Mouse (Mus musculus) intestine, embryonic 14.5 days (tissue): ENCODE measurements around the gene Eno2. TPM values are rescaled to one million over a fixed set of nuclear protein-coding genes. Genes with fewer than 3 reads are reported as not detected.
A peak's percentile ranks its signal among the peaks of the same experiment; 100 is the strongest.

Experiments
- ATAC-seq: fragments of 200-750 bp; cut with Nextera tagmentation; replicated peaks from 2 replicates; pipeline ENCODE4 v1.8.0; 2017; ENCODE audit warnings: low read depth, moderate number of reproducible peaks, moderate TSS enrichment, moderate library complexity; ENCODE audit not compliant: low FRiP score, low TSS enrichment
- DNase-seq: peaks from one replicate; pipeline ENCODE4 v3.0.0-alpha.2; 2018; ENCODE audit warnings: low spot score
- H3K27ac ChIP-seq: fragments of 300-500 bp; sonication (generic); 2 replicates; pipeline ENCODE4 v1.5.1; 2014; ENCODE audit warnings: low read depth, mild to moderate bottlenecking, control low read depth
- H3K27me3 ChIP-seq: fragments of 300-500 bp; sonication (generic); replicated peaks from 2 replicates; pipeline ENCODE4 v1.6.1; 2014; ENCODE audit warnings: low read length, control low read depth; ENCODE audit not compliant: control insufficient read depth, insufficient read depth
- H3K36me3 ChIP-seq: fragments of 300-500 bp; sonication (generic); 2 replicates; pipeline ENCODE4 v1.6.1; 2014; ENCODE audit warnings: low read length, control low read depth; ENCODE audit not compliant: control insufficient read depth, insufficient read depth
- H3K4me1 ChIP-seq: fragments of 300-500 bp; sonication (generic); replicated peaks from 2 replicates; pipeline ENCODE4 v1.6.1; 2014; ENCODE audit warnings: low read length, control low read depth, mixed read lengths; ENCODE audit not compliant: control insufficient read depth, insufficient read depth
- H3K4me2 ChIP-seq: fragments of 300-500 bp; sonication (generic); 2 replicates; pipeline ENCODE4 v1.6.1; 2014; ENCODE audit warnings: low read length
- H3K4me3 ChIP-seq: fragments of 300-500 bp; sonication (generic); 2 replicates; pipeline ENCODE4 v1.5.1; 2014; ENCODE audit warnings: low read depth, low read length, control low read depth, mixed read lengths
- H3K9ac ChIP-seq: fragments of 300-500 bp; sonication (generic); 2 replicates; pipeline ENCODE4 v1.6.1; 2014; ENCODE audit warnings: mild to moderate bottlenecking, low read length
- H3K9me3 ChIP-seq: fragments of 300-500 bp; sonication (generic); 2 replicates; pipeline ENCODE4 v1.6.1; 2016; ENCODE audit warnings: low read length, control low read depth; ENCODE audit not compliant: control insufficient read depth
- WGBS: fragments of 180-500 bp; shearing (Covaris S2); extraction: QIAGEN DNeasy Blood & Tissue Kit; methylation state at CpG from one replicate; pipeline ENCODE4 v1.1.7; 2014; 5-methylcytosine and 5-hydroxymethylcytosine counted together
- polyA plus RNA-seq: library from polyadenylated mRNA; unstranded; fragments of >200 nt; fragmentation: Nextera tagmentation; extraction: Ambion mirVana; gene quantifications from 2 replicates; pipeline ENCODE4 v1.2.1, GENCODE M21; 2014

Eno2 gene
- polyA plus RNA-seq, 1 experiment from 2014 or later: 8.0 TPM

- Histone ChIP-seq H3K36me3 (no peaks in the 10 kb centered on the region), H3K4me3 (no peak overlapping the region), H3K4me1 (peaks cover 14% of the 10 kb centered on the region; the same call in 1 of the 2 replicates), H3K4me2 (no peak overlapping the region), H3K9ac (no peak overlapping the region), H3K9me3 (no peaks in the 10 kb centered on the region), H3K27ac (no peak overlapping the region), H3K27me3 (0 out of 2 replicates have a peak, but pooled peaks cover 10% of the 10 kb centered on the region)
- DNase-seq: no peak
- no peak for ATAC-seq
- WGBS: 87% methylated on average over 7 of the region's 7 CpGs
Measured at GRCm38 (mm10) chr6:124780917-124781316, 11.4 kb upstream of the Eno2 start.

DNA sequence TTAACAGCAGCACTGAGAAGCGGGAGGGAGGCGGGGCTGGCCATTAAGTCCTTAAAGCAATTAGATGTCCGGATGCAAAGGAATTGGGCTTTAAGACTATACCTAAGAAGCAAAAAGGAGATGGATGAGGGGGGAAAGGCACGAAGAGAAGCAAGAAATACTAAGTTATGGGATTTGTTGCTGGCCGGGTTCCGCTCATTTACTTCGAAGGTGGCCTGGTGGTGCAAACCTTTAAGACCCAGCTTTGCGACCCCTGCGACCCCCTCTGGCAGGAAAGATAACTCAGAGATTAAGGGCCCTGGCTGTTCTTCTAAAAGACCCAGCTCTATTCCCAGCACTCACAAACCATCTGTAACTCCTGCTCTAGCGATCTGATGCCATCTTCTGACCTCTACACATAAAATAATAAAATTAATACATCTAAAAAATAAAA lies 10.5 kb upstream of the Eno2 start:
- Histone ChIP-seq H3K36me3 (no peaks in the 10 kb centered on the region), H3K9me3 (no peaks in the 10 kb centered on the region), H3K4me3 (peak overlapping the region; percentile 40), H3K4me1 (peaks cover 14% of the 10 kb centered on the region; the same call in 1 of the 2 replicates), H3K9ac (peak overlapping the region; percentile 29; the same call in 1 of the 2 replicates), H3K27me3 (0 out of 2 replicates have a peak, but pooled peaks cover 10% of the 10 kb centered on the region), H3K27ac (no peak overlapping the region), H3K4me2 (peak overlapping the region; percentile 73)
- WGBS: 5% methylated on average over 10 of the region's 10 CpGs
- ATAC-seq: no peak; the same call in 1 of the 2 replicates
- DNase-seq: no peak

DNA sequence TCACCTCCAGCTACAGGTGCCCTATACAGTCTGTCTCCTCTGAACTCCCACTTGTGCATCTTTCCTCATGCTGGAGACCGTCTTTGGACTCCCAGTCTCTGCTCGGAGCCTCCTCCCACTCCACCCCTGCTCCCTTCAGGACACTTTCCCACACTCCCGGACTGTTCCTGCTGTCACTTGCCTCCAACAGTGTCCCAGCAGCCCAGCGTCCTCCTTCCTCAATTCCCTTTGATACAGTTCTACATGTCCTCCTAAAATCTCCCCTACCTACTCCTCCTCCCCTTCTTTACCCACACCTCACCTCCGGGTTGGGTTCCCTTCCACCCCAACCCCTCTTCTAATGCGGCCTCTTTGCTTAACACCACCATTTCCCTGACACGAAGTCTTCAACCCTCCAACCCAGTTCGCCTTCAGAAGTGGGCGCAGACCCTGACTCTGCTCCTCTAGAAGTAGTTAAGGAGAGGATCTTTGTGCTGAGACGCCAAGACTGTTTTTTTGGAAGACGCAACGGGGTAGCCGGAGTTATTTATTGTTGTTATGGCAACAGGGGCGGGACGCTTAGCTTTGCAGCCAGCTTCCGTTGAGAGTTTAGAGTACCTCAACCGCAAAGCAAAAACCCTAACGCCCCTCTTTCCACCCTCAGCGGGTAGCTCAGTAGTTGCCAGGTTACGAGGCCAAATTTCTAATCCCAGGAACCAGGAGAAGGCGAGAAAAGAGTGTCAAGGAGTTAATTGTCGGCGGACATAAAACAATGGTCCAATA lies 9.9 kb upstream of the Eno2 start, which contains the start of gene Lrrc23:
Gene Lrrc23 (minus strand): TSS at position 506 of the 762 bp plus-strand sequence.
- H3K4me1 ChIP-seq: peaks cover 14% of the 10 kb centered on the region; the same call in 1 of the 2 replicates
- DNase-seq (peak; percentile 78), ATAC-seq (peak; percentile 34; the same call in 1 of the 2 replicates)
- no peaks in the 10 kb centered on the region for H3K36me3 ChIP-seq
- H3K27me3 ChIP-seq: 0 out of 2 replicates have a peak, but pooled peaks cover 10% of the 10 kb centered on the region
- 3% methylated on average over 23 of the region's 23 CpGs for WGBS
- H3K4me3 ChIP-seq: peak within 1 kb of the TSS; percentile 40
- peak within 1 kb of the TSS; percentile 29; the same call in 1 of the 2 replicates for H3K9ac ChIP-seq
- H3K9me3 ChIP-seq: no peaks in the 10 kb centered on the region
- H3K27ac ChIP-seq: no peak within 1 kb of the TSS
- peak within 1 kb of the TSS; percentile 73 for H3K4me2 ChIP-seq

GRCm38 (mm10) chr6:124770511-124770910 lies 1.0 kb upstream of the Eno2 start:
- ATAC-seq (no peak), DNase-seq (no peak)
- 0 out of 2 replicates have a peak, but pooled peaks cover 3% of the 10 kb centered on the region for H3K27me3 ChIP-seq
- H3K4me3 ChIP-seq: no peak overlapping the region
- no peaks in the 10 kb centered on the region for H3K36me3 ChIP-seq
- no peak overlapping the region for H3K4me2 ChIP-seq
- H3K9me3 ChIP-seq: no peaks in the 10 kb centered on the region
- H3K9ac ChIP-seq: no peak overlapping the region
- peaks cover 8% of the 10 kb centered on the region for H3K4me1 ChIP-seq
- no peak overlapping the region for H3K27ac ChIP-seq
- WGBS: 86% methylated on average over 15 of the region's 15 CpGs

GRCm38 (mm10) chr6:124770013-124770412 lies 540 bp upstream of the Eno2 start:
- Histone ChIP-seq H3K27ac (no peak overlapping the region), H3K36me3 (no peaks in the 10 kb centered on the region), H3K4me1 (peaks cover 8% of the 10 kb centered on the region), H3K9ac (peak overlapping the region; percentile 47), H3K27me3 (0 out of 2 replicates have a peak, but pooled peaks cover 3% of the 10 kb centered on the region), H3K4me3 (peak overlapping the region; percentile 49; the same call in 1 of the 2 replicates), H3K4me2 (peak overlapping the region; percentile 95), H3K9me3 (no peaks in the 10 kb centered on the region)
- 58% methylated on average over 7 of the region's 7 CpGs for WGBS
- DNase-seq (no peak), ATAC-seq (no peak)

GRCm38 (mm10) chr6:124768704-124769044 lies 799 bp downstream of the Eno2 start:
- no peak overlapping the region for H3K27ac ChIP-seq
- 0 out of 2 replicates have a peak, but pooled peaks have one; percentile 3 for ATAC-seq
- no peaks in the 10 kb centered on the region for H3K9me3 ChIP-seq
- 6% methylated on average over 9 of the region's 9 CpGs for WGBS
- H3K36me3 ChIP-seq: no peaks in the 10 kb centered on the region
- H3K9ac ChIP-seq: peak overlapping the region; percentile 47
- 0 out of 2 replicates have a peak, but pooled peaks cover 3% of the 10 kb centered on the region for H3K27me3 ChIP-seq
- peak overlapping the region; percentile 95 for H3K4me2 ChIP-seq
- peaks cover 8% of the 10 kb centered on the region for H3K4me1 ChIP-seq
- H3K4me3 ChIP-seq: peak overlapping the region; percentile 49
- no peak for DNase-seq

GRCm38 (mm10) chr6:124767920-124768703 lies 1.4 kb downstream of the Eno2 start:
- peak overlapping the region; percentile 49; the same call in 1 of the 2 replicates for H3K4me3 ChIP-seq
- peaks cover 8% of the 10 kb centered on the region for H3K4me1 ChIP-seq
- 30% methylated on average over 19 of the region's 19 CpGs for WGBS
- H3K9me3 ChIP-seq: no peaks in the 10 kb centered on the region
- DNase-seq (no peak), ATAC-seq (0 out of 2 replicates have a peak, but pooled peaks have one; percentile 9)
- 0 out of 2 replicates have a peak, but pooled peaks cover 3% of the 10 kb centered on the region for H3K27me3 ChIP-seq
- H3K27ac ChIP-seq: no peak overlapping the region
- no peak overlapping the region; the same call in 1 of the 2 replicates for H3K9ac ChIP-seq
- H3K4me2 ChIP-seq: peak overlapping the region; percentile 95
- H3K36me3 ChIP-seq: no peaks in the 10 kb centered on the region

DNA sequence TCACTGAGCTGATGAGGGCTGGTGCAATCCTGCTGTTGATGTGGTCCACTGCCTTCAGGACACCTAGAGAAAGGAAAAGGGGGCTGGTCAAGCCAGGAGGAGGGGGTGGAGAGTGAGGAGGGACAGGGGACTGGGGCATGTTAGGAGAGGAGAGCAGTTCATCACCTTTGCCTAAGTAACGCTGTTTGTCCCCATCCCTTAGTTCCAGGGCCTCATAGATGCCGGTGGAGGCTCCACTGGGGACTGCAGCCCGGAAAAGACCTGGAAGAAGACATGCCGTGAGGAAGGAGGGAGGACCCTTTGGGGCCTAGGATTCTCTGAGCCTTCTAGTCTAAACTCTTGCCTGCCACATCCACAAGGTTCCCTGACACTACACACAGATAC lies 1.9 kb downstream of the Eno2 start:
- no peak for DNase-seq
- Histone ChIP-seq H3K4me3 (no peak overlapping the region), H3K4me2 (no peak overlapping the region), H3K4me1 (peaks cover 8% of the 10 kb centered on the region), H3K36me3 (no peaks in the 10 kb centered on the region), H3K27ac (no peak overlapping the region), H3K27me3 (0 out of 2 replicates have a peak, but pooled peaks cover 3% of the 10 kb centered on the region), H3K9ac (no peak overlapping the region), H3K9me3 (no peaks in the 10 kb centered on the region)
- no peak for ATAC-seq
- WGBS: 38% methylated on average over 4 of the region's 4 CpGs
